Mouse (Mus musculus) spleen, postnatal 10 days (tissue): ENCODE results near the gene Clec2e.

Experiments used
- DNase-seq, 2 experiments: peaks; one replicate each; pipeline ENCODE4 v3.0.0; 2021 to 2022; ENCODE audit warnings: low spot score in 2 of 2

Gene Clec2e

GRCm38 (mm10) chr6:129058013-129058412 lies 42.7 kb downstream of the Clec2e start:
- no peak for DNase-seq

- no peak for DNase-seq
Observed at GRCm38 (mm10) chr6:129056237-129056636, 44.5 kb downstream of the Clec2e start.

- no peak for DNase-seq
Observed at GRCm38 (mm10) chr6:129051731-129052130, 49.0 kb downstream of the Clec2e start.

- no peak for DNase-seq
Observed at GRCm38 (mm10) chr6:129051086-129051485, 49.6 kb downstream of the Clec2e start.

- no peak for DNase-seq
Observed at GRCm38 (mm10) chr6:129049596-129050251, 51.0 kb downstream of the Clec2e start.

- peak; percentile 34 to 78 for DNase-seq
Observed at GRCm38 (mm10) chr6:129048857-129049473, 51.7 kb downstream of the Clec2e start.

GRCm38 (mm10) chr6:129048381-129048780 lies 52.3 kb downstream of the Clec2e start:
- no peak for DNase-seq

GRCm38 (mm10) chr6:129045601-129046000 lies 55.1 kb downstream of the Clec2e start, which contains the start of gene Klrb1f:
Gene Klrb1f, plus strand, starts transcription at chr6:129045901.
- no peak for DNase-seq

GRCm38 (mm10) chr6:129042470-129042869 lies 58.2 kb downstream of the Clec2e start:
- DNase-seq: no peak
